Mouse (Mus musculus): ENCODE measurements at regions not wholly inside any gene's neighbourhood (a gene's known extent, or its start where the extent isn't known, plus 50 kb on each side); places are given as distances from the start of the nearest gene placed in this dataset.

GRCm38 (mm10) chr17:93260366-93261205 lies 61.8 kb downstream of the Adcyap1 start:
- intact Hi-C loops (cut with DNase I), result no loop called here
- DNase-seq (ENCODE audit: low spot score in 2 of 2), result no peak

- intact Hi-C loops (cut with DNase I), result no loop called here
- no peak for DNase-seq (ENCODE audit: low spot score in 2 of 2)
These were observed 62.3 kb downstream of the Adcyap1 start for GRCm38 (mm10) chr17:93261206-93261504.

- intact Hi-C loops (cut with DNase I), result no loop called here
- DNase-seq (ENCODE audit: low spot score in 2 of 2), result no peak
These were observed 107.3 kb downstream of the Adcyap1 start for GRCm38 (mm10) chr17:93306121-93306520.

GRCm38 (mm10) chr17:93312139-93312538 lies 113.3 kb downstream of the Adcyap1 start:
- intact Hi-C loops (cut with DNase I), result no loop called here
- DNase-seq (ENCODE audit: low spot score in 2 of 2), result no peak

GRCm38 (mm10) chr17:93312640-93313309 lies 114.0 kb downstream of the Adcyap1 start:
- no peak for DNase-seq (ENCODE audit: low spot score in 2 of 2)

GRCm38 (mm10) chr17:93313310-93313688 lies 114.5 kb downstream of the Adcyap1 start:
- DNase-seq (ENCODE audit: low spot score in 2 of 2), result no peak
- intact Hi-C loops (cut with DNase I), result no loop called here

More at GRCm38 (mm10) chr17:93312640-93313309, 114.0 kb downstream of the Adcyap1 start:
- intact Hi-C loops (cut with DNase I), result no loop called here

- no peak for DNase-seq (ENCODE audit: low spot score in 2 of 2)
- intact Hi-C loops (cut with DNase I), result no loop called here
These were observed 115.3 kb downstream of the Adcyap1 start for GRCm38 (mm10) chr17:93314144-93314543.

GRCm38 (mm10) chr17:93321482-93321881 lies 122.7 kb downstream of the Adcyap1 start:
- intact Hi-C loops (cut with DNase I), result no loop called here
- DNase-seq (ENCODE audit: low spot score in 2 of 2), result no peak

GRCm38 (mm10) chr17:93337576-93337975 lies 138.8 kb downstream of the Adcyap1 start:
- intact Hi-C loops (cut with DNase I), result no loop called here
- no peak for DNase-seq (ENCODE audit: low spot score in 2 of 2)

GRCm38 (mm10) chr17:93355238-93355637 lies 156.4 kb downstream of the Adcyap1 start:
- intact Hi-C loops (cut with DNase I), result no loop called here
- DNase-seq (ENCODE audit: low spot score in 2 of 2), result no peak

- intact Hi-C loops (cut with DNase I), result no loop called here
- DNase-seq (ENCODE audit: low spot score in 2 of 2), result peak in 1 of 2 experiments; percentile 58
These were observed 164.1 kb downstream of the Adcyap1 start for GRCm38 (mm10) chr17:93362926-93363325.

GRCm38 (mm10) chr17:93377453-93378091 lies 178.8 kb downstream of the Adcyap1 start:
- DNase-seq (ENCODE audit: low spot score in 2 of 2), result no peak
- intact Hi-C loops (cut with DNase I), result no loop called here

- DNase-seq (ENCODE audit: low spot score in 2 of 2), result peak in 1 of 2 experiments; percentile 10
- intact Hi-C loops (cut with DNase I), result no loop called here
These were observed 181.1 kb downstream of the Adcyap1 start for GRCm38 (mm10) chr17:93379789-93380398.

GRCm38 (mm10) chr17:93390256-93390655 lies 191.4 kb downstream of the Adcyap1 start:
- intact Hi-C loops (cut with DNase I), result no loop called here
- no peak for DNase-seq (ENCODE audit: low spot score in 2 of 2)

- peak; percentile 6 to 14 for DNase-seq (ENCODE audit: low spot score in 2 of 2)
- intact Hi-C loops (cut with DNase I), result no loop called here
These were observed 210.5 kb downstream of the Adcyap1 start for GRCm38 (mm10) chr17:93409329-93409728.
